Mouse (Mus musculus): ENCODE measurements around the gene Sytl3. TPM values are rescaled to one million over a fixed set of nuclear protein-coding genes. Genes with fewer than 3 reads are reported as not detected.
A peak's percentile ranks its signal among the peaks of the same experiment; 100 is the strongest.
"Not testable (repeated sequence)": the region's sequence is repeated elsewhere in the genome, so short reads cannot be mapped to it uniquely, and the experiment has no call there.

Gene Sytl3
- polyA plus RNA-seq, 1 experiment from 2014 or later, result 0.82 TPM

DNA sequence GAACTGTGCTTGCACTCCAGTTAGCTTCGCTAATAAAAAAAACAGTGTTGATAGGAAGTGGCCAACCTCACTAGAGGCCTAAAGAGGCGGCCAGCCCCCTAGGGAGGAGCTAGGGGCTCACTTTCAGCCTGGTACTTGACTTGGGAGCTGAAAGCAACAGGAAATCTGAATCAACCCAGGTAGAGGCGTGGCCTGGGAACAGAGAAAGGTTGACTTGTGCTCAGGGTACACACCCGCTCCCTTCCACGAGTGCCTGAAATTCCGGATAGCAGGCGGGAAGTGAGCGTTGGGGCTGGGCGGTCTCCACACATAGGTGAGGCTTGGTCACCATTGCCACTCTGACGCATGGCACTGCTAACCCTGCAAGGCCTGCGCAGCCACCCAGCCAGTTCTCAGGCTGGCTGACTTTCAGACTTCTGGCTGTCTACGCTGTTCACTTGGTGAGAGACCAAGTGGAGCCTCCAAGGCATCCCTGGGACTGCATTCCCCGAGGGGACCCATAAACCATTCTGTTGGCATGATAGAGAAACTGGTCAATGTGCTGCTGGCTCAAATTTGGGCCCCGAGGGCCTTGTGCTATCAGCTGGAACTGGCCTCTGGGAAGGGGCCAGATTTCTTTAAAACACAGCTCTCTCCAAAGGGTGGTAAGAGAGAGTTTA is 18.0 kb upstream of the Sytl3 start:
- H3K9ac ChIP-seq (ENCODE audit: low read depth, low read length); H3K4me2 ChIP-seq (ENCODE audit: low read length); H3K36me3 ChIP-seq (ENCODE audit: control insufficient read depth, insufficient read depth, low read length); H3K4me3 ChIP-seq (ENCODE audit: low read depth, low read length); H3K9me3 ChIP-seq (replicated peaks; ENCODE audit: control insufficient read depth, low read length, poor library complexity, severe bottlenecking); H3K27ac ChIP-seq (ENCODE audit: low read length); ATAC-seq; H3K4me1 ChIP-seq (ENCODE audit: control insufficient read depth, insufficient read depth, low read length); H3K27me3 ChIP-seq (ENCODE audit: control insufficient read depth, insufficient read depth, low read depth, low read length): not testable (repeated sequence)
- 85% methylated on average over 14 of the region's 14 CpGs for WGBS

DNA sequence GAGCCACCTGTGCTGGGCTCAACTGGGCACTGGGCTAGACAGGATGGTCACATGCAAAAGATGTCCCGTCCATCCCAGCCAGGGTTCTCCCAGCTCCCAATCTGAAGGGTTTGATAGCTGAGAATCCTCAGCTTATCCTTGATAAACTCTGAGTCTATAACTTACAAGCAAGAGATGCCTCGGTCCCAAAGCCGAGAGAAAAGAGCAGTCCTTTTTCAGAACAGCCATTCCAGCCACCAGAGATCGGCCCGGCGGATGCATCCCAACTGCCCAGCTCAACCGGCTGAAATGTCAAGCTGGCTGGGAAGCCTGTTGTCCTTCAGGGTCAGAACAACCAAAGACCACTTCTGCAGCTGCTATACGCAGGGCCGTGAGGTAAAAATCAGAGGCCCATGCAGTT is 14.7 kb upstream of the Sytl3 start:
- not testable (repeated sequence) for ATAC-seq; H3K9me3 ChIP-seq (replicated peaks; ENCODE audit: control insufficient read depth, low read length, poor library complexity, severe bottlenecking); H3K36me3 ChIP-seq (ENCODE audit: control insufficient read depth, insufficient read depth, low read length); H3K9ac ChIP-seq (ENCODE audit: low read depth, low read length); H3K4me3 ChIP-seq (ENCODE audit: low read depth, low read length); H3K27ac ChIP-seq (ENCODE audit: low read length); H3K27me3 ChIP-seq (ENCODE audit: control insufficient read depth, insufficient read depth, low read depth, low read length); H3K4me2 ChIP-seq (ENCODE audit: low read length); H3K4me1 ChIP-seq (ENCODE audit: control insufficient read depth, insufficient read depth, low read length)
- 92% methylated on average over 3 of the region's 9 CpGs for WGBS

DNA sequence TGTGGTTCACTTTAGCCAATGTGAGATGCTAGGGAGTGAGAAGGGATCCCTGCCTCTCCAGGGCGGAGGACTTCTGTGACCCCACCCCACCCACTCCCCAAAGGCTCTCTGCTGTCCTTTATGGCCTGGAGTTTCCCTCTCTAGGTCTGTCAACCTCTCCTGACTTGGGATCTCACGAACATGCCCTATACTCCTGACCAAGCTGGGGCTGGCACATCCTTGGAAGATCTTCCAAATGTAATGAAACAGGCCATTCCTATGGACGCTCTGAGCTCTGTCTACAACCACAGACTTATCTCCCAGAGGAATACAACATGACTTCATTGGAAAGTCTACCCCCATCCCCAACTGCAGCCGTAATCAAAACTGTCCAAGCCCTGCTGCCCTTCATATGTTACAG is 14.2 kb upstream of the Sytl3 start:
- H3K4me2 ChIP-seq (ENCODE audit: low read length); H3K27ac ChIP-seq (ENCODE audit: low read length); H3K4me3 ChIP-seq (ENCODE audit: low read depth, low read length); H3K9ac ChIP-seq (ENCODE audit: low read depth, low read length); H3K27me3 ChIP-seq (ENCODE audit: control insufficient read depth, insufficient read depth, low read depth, low read length); H3K4me1 ChIP-seq (ENCODE audit: control insufficient read depth, insufficient read depth, low read length); H3K9me3 ChIP-seq (replicated peaks; ENCODE audit: control insufficient read depth, low read length, poor library complexity, severe bottlenecking); H3K36me3 ChIP-seq (ENCODE audit: control insufficient read depth, insufficient read depth, low read length); ATAC-seq: not testable (repeated sequence)
- 84% methylated on average over 4 of the region's 4 CpGs for WGBS

DNA sequence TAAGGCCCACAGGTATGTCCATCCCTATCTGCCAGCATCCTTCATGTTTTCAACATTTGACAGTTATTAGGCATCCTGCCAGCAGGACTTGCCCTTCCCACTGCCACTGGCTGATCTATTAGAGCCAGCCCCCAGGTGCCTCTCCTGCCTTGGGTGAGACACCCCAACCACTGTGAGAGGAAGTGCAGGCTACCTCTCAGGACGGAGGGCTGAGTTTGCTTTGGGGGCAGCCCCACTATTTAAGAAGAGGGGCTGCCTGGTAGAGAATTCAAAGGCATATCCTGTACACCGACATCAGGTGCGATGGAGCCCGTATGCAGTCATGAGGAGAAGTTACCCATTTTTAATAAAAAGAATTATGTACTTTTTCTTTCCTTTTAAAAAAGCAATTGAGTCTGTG is 13.2 kb upstream of the Sytl3 start:
- ATAC-seq; H3K27me3 ChIP-seq (ENCODE audit: control insufficient read depth, insufficient read depth, low read depth, low read length); H3K4me1 ChIP-seq (ENCODE audit: control insufficient read depth, insufficient read depth, low read length); H3K4me2 ChIP-seq (ENCODE audit: low read length); H3K9me3 ChIP-seq (replicated peaks; ENCODE audit: control insufficient read depth, low read length, poor library complexity, severe bottlenecking); H3K4me3 ChIP-seq (ENCODE audit: low read depth, low read length); H3K36me3 ChIP-seq (ENCODE audit: control insufficient read depth, insufficient read depth, low read length); H3K27ac ChIP-seq (ENCODE audit: low read length); H3K9ac ChIP-seq (ENCODE audit: low read depth, low read length): not testable (repeated sequence)
- WGBS, result 86% methylated on average over 2 of the region's 4 CpGs

GRCm38 (mm10) chr17:6646841-6647240 is 12.1 kb upstream of the Sytl3 start:
- not testable (repeated sequence) for ATAC-seq

GRCm38 (mm10) chr17:6647452-6647851 is 11.4 kb upstream of the Sytl3 start:
- not testable (repeated sequence) for H3K9me3 ChIP-seq (replicated peaks; ENCODE audit: control insufficient read depth, low read length, poor library complexity, severe bottlenecking); ATAC-seq; H3K4me3 ChIP-seq (ENCODE audit: low read depth, low read length); H3K27me3 ChIP-seq (ENCODE audit: control insufficient read depth, insufficient read depth, low read depth, low read length); H3K27ac ChIP-seq (ENCODE audit: low read length); H3K9ac ChIP-seq (ENCODE audit: low read depth, low read length); H3K4me1 ChIP-seq (ENCODE audit: control insufficient read depth, insufficient read depth, low read length); H3K4me2 ChIP-seq (ENCODE audit: low read length); H3K36me3 ChIP-seq (ENCODE audit: control insufficient read depth, insufficient read depth, low read length)
- WGBS, result 98% methylated on average over 3 of the region's 3 CpGs

More at GRCm38 (mm10) chr17:6646841-6647240, 12.1 kb upstream of the Sytl3 start:
- not testable (repeated sequence) for H3K4me1 ChIP-seq (ENCODE audit: control insufficient read depth, insufficient read depth, low read length); H3K27me3 ChIP-seq (ENCODE audit: control insufficient read depth, insufficient read depth, low read depth, low read length); H3K27ac ChIP-seq (ENCODE audit: low read length); H3K4me3 ChIP-seq (ENCODE audit: low read depth, low read length); H3K9ac ChIP-seq (ENCODE audit: low read depth, low read length); H3K36me3 ChIP-seq (ENCODE audit: control insufficient read depth, insufficient read depth, low read length); H3K4me2 ChIP-seq (ENCODE audit: low read length); H3K9me3 ChIP-seq (replicated peaks; ENCODE audit: control insufficient read depth, low read length, poor library complexity, severe bottlenecking)
- 98% methylated on average over 8 of the region's 8 CpGs for WGBS

- H3K4me1 ChIP-seq (ENCODE audit: control insufficient read depth, insufficient read depth, low read length); H3K9me3 ChIP-seq (replicated peaks; ENCODE audit: control insufficient read depth, low read length, poor library complexity, severe bottlenecking); H3K27ac ChIP-seq (ENCODE audit: low read length); H3K4me2 ChIP-seq (ENCODE audit: low read length); H3K27me3 ChIP-seq (ENCODE audit: control insufficient read depth, insufficient read depth, low read depth, low read length); H3K4me3 ChIP-seq (ENCODE audit: low read depth, low read length); H3K36me3 ChIP-seq (ENCODE audit: control insufficient read depth, insufficient read depth, low read length); H3K9ac ChIP-seq (ENCODE audit: low read depth, low read length); ATAC-seq: not testable (repeated sequence)
- WGBS, result 87% methylated on average over 6 of the region's 7 CpGs
Observed at GRCm38 (mm10) chr17:6650904-6651565, 7.9 kb upstream of the Sytl3 start.

- 75% methylated on average over 4 of the region's 5 CpGs for WGBS
- not testable (repeated sequence) for H3K9ac ChIP-seq (ENCODE audit: low read depth, low read length); H3K4me1 ChIP-seq (ENCODE audit: control insufficient read depth, insufficient read depth, low read length); H3K27ac ChIP-seq (ENCODE audit: low read length); ATAC-seq; H3K4me2 ChIP-seq (ENCODE audit: low read length); H3K4me3 ChIP-seq (ENCODE audit: low read depth, low read length); H3K9me3 ChIP-seq (replicated peaks; ENCODE audit: control insufficient read depth, low read length, poor library complexity, severe bottlenecking); H3K27me3 ChIP-seq (ENCODE audit: control insufficient read depth, insufficient read depth, low read depth, low read length); H3K36me3 ChIP-seq (ENCODE audit: control insufficient read depth, insufficient read depth, low read length)
Observed at GRCm38 (mm10) chr17:6653341-6653946, 5.4 kb upstream of the Sytl3 start.

DNA sequence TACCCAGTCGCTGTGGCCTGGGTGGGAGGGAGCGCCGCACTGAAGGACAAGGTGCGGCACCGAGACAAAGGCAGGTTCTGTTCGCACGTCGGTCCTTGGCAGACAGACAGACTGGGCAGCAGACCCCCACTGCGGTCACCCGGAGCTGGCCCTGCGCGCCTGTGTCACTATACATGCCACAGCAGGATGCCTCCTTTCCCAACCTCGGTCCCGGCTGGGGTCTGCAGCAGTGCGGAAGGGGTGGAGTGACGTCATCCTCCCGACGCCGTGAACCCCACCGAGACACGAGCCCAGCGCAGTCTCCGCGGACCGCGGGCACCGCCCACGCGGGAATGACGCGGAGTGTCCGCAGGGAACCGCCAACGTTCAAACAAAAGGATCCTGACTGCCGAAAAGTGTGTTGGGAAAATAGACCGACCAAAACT is 3.8 kb upstream of the Sytl3 start:
- not testable (repeated sequence) for H3K4me1 ChIP-seq (ENCODE audit: control insufficient read depth, insufficient read depth, low read length); H3K36me3 ChIP-seq (ENCODE audit: control insufficient read depth, insufficient read depth, low read length); H3K9me3 ChIP-seq (replicated peaks; ENCODE audit: control insufficient read depth, low read length, poor library complexity, severe bottlenecking); H3K27me3 ChIP-seq (ENCODE audit: control insufficient read depth, insufficient read depth, low read depth, low read length)
- H3K9ac ChIP-seq (ENCODE audit: low read depth, low read length), result peak overlapping the region; percentile 64
- H3K4me2 ChIP-seq (ENCODE audit: low read length), result peak overlapping the region; percentile 39
- 1% methylated on average over 32 of the region's 36 CpGs for WGBS
- H3K27ac ChIP-seq (ENCODE audit: low read length), result peak overlapping the region; percentile 90
- peak overlapping the region; percentile 42 for H3K4me3 ChIP-seq (ENCODE audit: low read depth, low read length)
- peak; percentile 93 for ATAC-seq

Data from midbrain, embryonic 16.5 days (tissue).